Mouse (Mus musculus): ENCODE measurements around the gene Il17ra.
A peak's percentile ranks its signal among the peaks of the same experiment; 100 is the strongest.

- TF ChIP-seq CTCF (IDR thresholded peaks at IDR 0.05; ENCODE audit: low read depth) (peak; percentile 32), EP300 (IDR thresholded peaks at IDR 0.05; ENCODE audit: low read depth) (peak; percentile 64)
Observed at GRCm38 (mm10) chr6:120466609-120467329, 3.7 kb downstream of the Il17ra start.

Measured in liver, postnatal 0 days (tissue).